Mouse (Mus musculus): ENCODE measurements around the gene Pou6f1. TPM values are rescaled to one million over a fixed set of nuclear protein-coding genes. Genes with fewer than 3 reads are reported as not detected.
A peak's percentile ranks its signal among the peaks of the same experiment; 100 is the strongest.
"Not testable (repeated sequence)": the region's sequence is repeated elsewhere in the genome, so short reads cannot be mapped to it uniquely, and the experiment has no call there.

Pou6f1 gene
- polyA plus RNA-seq, 1 experiment from 2014 or later, result 38.8 TPM

- Histone ChIP-seq H3K9me3 (no peaks in the 10 kb centered on the region), H3K4me2 (peak within 1 kb of the TSS; percentile 75), H3K36me3 (peaks cover 33% of the 10 kb centered on the region), H3K27ac (replicated peaks) (peak within 1 kb of the TSS; percentile 98), H3K27me3 (no peaks in the 10 kb centered on the region), H3K9ac (peak within 1 kb of the TSS; percentile 94), H3K4me3 (peak within 1 kb of the TSS; percentile 93), H3K4me1 (replicated peaks) (peaks cover 28% of the 10 kb centered on the region)
- ATAC-seq (ENCODE audit: low read depth), result peak; percentile 88
- WGBS, result under 1% methylated on average over 95 of the region's 99 CpGs
Observed at GRCm38 (mm10) chr15:100614996-100615824, 15.4 kb upstream of the Pou6f1 start, which contains the start of gene Dazap2. TSS of gene Dazap2 (plus strand) at chr15:100615349.

- H3K4me1 ChIP-seq (replicated peaks), result peaks cover 28% of the 10 kb centered on the region
- H3K9ac ChIP-seq, result peak overlapping the region; percentile 70
- ATAC-seq (ENCODE audit: low read depth), result peak; percentile 0
- H3K27me3 ChIP-seq, result no peaks in the 10 kb centered on the region
- H3K36me3 ChIP-seq, result peaks cover 25% of the 10 kb centered on the region
- no peaks in the 10 kb centered on the region for H3K9me3 ChIP-seq
- peak overlapping the region; percentile 98 for H3K27ac ChIP-seq (replicated peaks)
- H3K4me2 ChIP-seq, result peak overlapping the region; percentile 74
- H3K4me3 ChIP-seq, result peak overlapping the region; percentile 93
- WGBS, result 9% methylated on average over 43 of the region's 43 CpGs
Observed at GRCm38 (mm10) chr15:100614218-100614995, 14.6 kb upstream of the Pou6f1 start.

- ATAC-seq (ENCODE audit: low read depth), result no peak
- Histone ChIP-seq H3K4me2 (peak overlapping the region; percentile 74), H3K9ac (peak overlapping the region; percentile 51; the same call in 1 of the 2 replicates), H3K4me3 (peak overlapping the region; percentile 13; the same call in 1 of the 2 replicates), H3K36me3 (peaks cover 17% of the 10 kb centered on the region), H3K4me1 (replicated peaks) (peaks cover 28% of the 10 kb centered on the region), H3K27ac (replicated peaks) (no peak overlapping the region), H3K9me3 (no peaks in the 10 kb centered on the region), H3K27me3 (no peaks in the 10 kb centered on the region)
- WGBS, result 7% methylated on average over 16 of the region's 16 CpGs
Observed at GRCm38 (mm10) chr15:100613584-100613983, 13.8 kb upstream of the Pou6f1 start.

GRCm38 (mm10) chr15:100612432-100612831 is 12.6 kb upstream of the Pou6f1 start:
- H3K36me3 ChIP-seq, result peaks cover 6% of the 10 kb centered on the region
- H3K4me2 ChIP-seq, result no peak overlapping the region
- peaks cover 28% of the 10 kb centered on the region for H3K4me1 ChIP-seq (replicated peaks)
- no peak overlapping the region for H3K27ac ChIP-seq (replicated peaks)
- WGBS, result 78% methylated on average over 2 of the region's 2 CpGs
- ATAC-seq (ENCODE audit: low read depth), result no peak
- H3K4me3 ChIP-seq, result no peak overlapping the region
- H3K9me3 ChIP-seq, result no peaks in the 10 kb centered on the region
- no peaks in the 10 kb centered on the region for H3K27me3 ChIP-seq
- no peak overlapping the region for H3K9ac ChIP-seq

GRCm38 (mm10) chr15:100611951-100612350 is 12.2 kb upstream of the Pou6f1 start:
- H3K9me3 ChIP-seq, result no peaks in the 10 kb centered on the region
- peaks cover 26% of the 10 kb centered on the region for H3K4me1 ChIP-seq (replicated peaks)
- H3K4me2 ChIP-seq, result no peak overlapping the region
- WGBS, result 84% methylated on average over 7 of the region's 7 CpGs
- 0 out of 2 replicates have a peak, but pooled peaks cover under 1% of the 10 kb centered on the region for H3K36me3 ChIP-seq
- H3K9ac ChIP-seq, result no peak overlapping the region
- no peak overlapping the region for H3K4me3 ChIP-seq
- H3K27ac ChIP-seq (replicated peaks), result no peak overlapping the region
- H3K27me3 ChIP-seq, result no peaks in the 10 kb centered on the region
- ATAC-seq (ENCODE audit: low read depth), result no peak

- H3K27ac ChIP-seq (replicated peaks); H3K9ac ChIP-seq; H3K9me3 ChIP-seq; H3K4me2 ChIP-seq; H3K36me3 ChIP-seq; H3K4me3 ChIP-seq; ATAC-seq (ENCODE audit: low read depth): not testable (repeated sequence)
- Histone ChIP-seq H3K4me1 (replicated peaks) (peaks cover 11% of the 10 kb centered on the region), H3K27me3 (peaks cover 11% of the 10 kb centered on the region)
- 90% methylated on average over 8 of the region's 8 CpGs for whole genome bisulfite sequencing
Observed at GRCm38 (mm10) chr15:100606677-100607076, 6.9 kb upstream of the Pou6f1 start.

GRCm38 (mm10) chr15:100601669-100602068 is 1.9 kb upstream of the Pou6f1 start:
- Histone ChIP-seq H3K9ac (no peak overlapping the region), H3K36me3 (no peaks in the 10 kb centered on the region), H3K27me3 (peaks cover 21% of the 10 kb centered on the region), H3K4me2 (no peak overlapping the region), H3K4me1 (replicated peaks) (peaks cover 30% of the 10 kb centered on the region), H3K4me3 (no peak overlapping the region), H3K9me3 (no peaks in the 10 kb centered on the region), H3K27ac (replicated peaks) (no peak overlapping the region)
- 52% methylated on average over 3 of the region's 3 CpGs for WGBS
- ATAC-seq (ENCODE audit: low read depth), result no peak

GRCm38 (mm10) chr15:100600696-100601272 is 1.0 kb upstream of the Pou6f1 start:
- H3K36me3 ChIP-seq, result no peaks in the 10 kb centered on the region
- peaks cover 30% of the 10 kb centered on the region for H3K4me1 ChIP-seq (replicated peaks)
- peak overlapping the region; percentile 75 for H3K4me3 ChIP-seq
- H3K4me2 ChIP-seq, result peak overlapping the region; percentile 80
- ATAC-seq (ENCODE audit: low read depth), result no peak
- H3K27me3 ChIP-seq, result peaks cover 21% of the 10 kb centered on the region
- H3K9ac ChIP-seq, result no peak overlapping the region
- no peak overlapping the region for H3K27ac ChIP-seq (replicated peaks)
- WGBS, result 14% methylated on average over 21 of the region's 21 CpGs
- H3K9me3 ChIP-seq, result no peaks in the 10 kb centered on the region

- peak overlapping the region; percentile 95 for H3K9ac ChIP-seq
- under 1% methylated on average over 35 of the region's 35 CpGs for WGBS
- H3K4me1 ChIP-seq (replicated peaks), result peaks cover 27% of the 10 kb centered on the region
- no peaks in the 10 kb centered on the region for H3K9me3 ChIP-seq
- peak overlapping the region; percentile 80 for H3K4me2 ChIP-seq
- peak; percentile 68 for ATAC-seq (ENCODE audit: low read depth)
- peaks cover 21% of the 10 kb centered on the region for H3K27me3 ChIP-seq
- H3K4me3 ChIP-seq, result peak overlapping the region; percentile 75
- no peaks in the 10 kb centered on the region for H3K36me3 ChIP-seq
- peak overlapping the region; percentile 90 for H3K27ac ChIP-seq (replicated peaks)
Observed at GRCm38 (mm10) chr15:100600047-100600695, 387 bp upstream of the Pou6f1 start.

- H3K4me2 ChIP-seq, result peak overlapping the region; percentile 80
- peaks cover 19% of the 10 kb centered on the region for H3K4me1 ChIP-seq (replicated peaks)
- H3K9ac ChIP-seq, result peak overlapping the region; percentile 95
- under 1% methylated on average over 12 of the region's 12 CpGs for WGBS
- peaks cover 21% of the 10 kb centered on the region for H3K27me3 ChIP-seq
- peak overlapping the region; percentile 90 for H3K27ac ChIP-seq (replicated peaks)
- H3K9me3 ChIP-seq, result no peaks in the 10 kb centered on the region
- no peak; the same call in 1 of the 2 replicates for ATAC-seq (ENCODE audit: low read depth)
- peak overlapping the region; percentile 75 for H3K4me3 ChIP-seq
- H3K36me3 ChIP-seq, result no peaks in the 10 kb centered on the region
Observed at GRCm38 (mm10) chr15:100598883-100599275, 905 bp downstream of the Pou6f1 start.

GRCm38 (mm10) chr15:100598287-100598882 is 1.4 kb downstream of the Pou6f1 start:
- peak overlapping the region; percentile 80 for H3K4me2 ChIP-seq
- peak overlapping the region; percentile 90 for H3K27ac ChIP-seq (replicated peaks)
- peak overlapping the region; percentile 95 for H3K9ac ChIP-seq
- H3K4me3 ChIP-seq, result peak overlapping the region; percentile 75
- WGBS, result 21% methylated on average over 9 of the region's 9 CpGs
- H3K27me3 ChIP-seq, result peaks cover 17% of the 10 kb centered on the region
- no peak for ATAC-seq (ENCODE audit: low read depth)
- H3K4me1 ChIP-seq (replicated peaks), result peaks cover 19% of the 10 kb centered on the region
- no peaks in the 10 kb centered on the region for H3K9me3 ChIP-seq
- H3K36me3 ChIP-seq, result no peaks in the 10 kb centered on the region

Measured in neural tube, embryonic 13.5 days (tissue).